Mouse (Mus musculus) intestine, embryonic 15.5 days (tissue): ENCODE results near the gene Fchsd2. TPM values are rescaled to one million over a fixed set of nuclear protein-coding genes. Genes with fewer than 3 reads are reported as not detected.

Experiments used
- ATAC-seq: fragments of 200-750 bp; cut with Nextera tagmentation; 2 replicates; pipeline ENCODE4 v1.8.0; 2017; ENCODE audit warnings: moderate TSS enrichment, moderate library complexity
- H3K27ac ChIP-seq: fragments of 300-500 bp; sonication (generic); 2 replicates; pipeline ENCODE4 v1.5.1; 2015; ENCODE audit warnings: mild to moderate bottlenecking, inconsistent platforms
- H3K27me3 ChIP-seq: fragments of 300-500 bp; sonication (generic); replicated peaks from 2 replicates; pipeline ENCODE4 v1.6.1; 2015; ENCODE audit warnings: inconsistent platforms
- H3K36me3 ChIP-seq: fragments of 300-500 bp; sonication (generic); 2 replicates; pipeline ENCODE4 v1.6.1; 2015; ENCODE audit warnings: inconsistent platforms
- H3K4me1 ChIP-seq: fragments of 300-500 bp; sonication (generic); replicated peaks from 2 replicates; pipeline ENCODE4 v1.6.1; 2015; ENCODE audit warnings: inconsistent platforms
- H3K4me2 ChIP-seq: fragments of 300-500 bp; sonication (generic); replicated peaks from 2 replicates; pipeline ENCODE4 v1.6.1; 2015; ENCODE audit warnings: mild to moderate bottlenecking, inconsistent platforms
- H3K4me3 ChIP-seq: fragments of 300-500 bp; sonication (generic); replicated peaks from 2 replicates; pipeline ENCODE4 v1.5.1; 2015; ENCODE audit warnings: inconsistent platforms
- H3K9ac ChIP-seq: fragments of 300-500 bp; sonication (generic); 2 replicates; pipeline ENCODE4 v1.6.1; 2015; ENCODE audit warnings: inconsistent platforms
- H3K9me3 ChIP-seq: fragments of 300-500 bp; sonication (generic); 2 replicates; pipeline ENCODE4 v1.6.1; 2016; ENCODE audit warnings: inconsistent platforms
- WGBS: fragments of 180-500 bp; shearing (Covaris S2); methylation state at CpG from one replicate; pipeline ENCODE4 v1.1.7; 2015; 5-methylcytosine and 5-hydroxymethylcytosine counted together
- polyA plus RNA-seq: library from polyadenylated mRNA; unstranded; fragments of >200 nt; fragmentation: Nextera tagmentation; extraction: Ambion mirVana; gene quantifications from 2 replicates; pipeline ENCODE4 v1.2.1, GENCODE M21; 2015

Fchsd2 gene
- polyA plus RNA-seq, 1 experiment from 2014 or later, result 20.3 TPM

- ATAC-seq, result peak; percentile 78
- Histone ChIP-seq H3K27ac (peak overlapping the region; percentile 56), H3K36me3 (no peaks in the 10 kb centered on the region), H3K27me3 (no peaks in the 10 kb centered on the region), H3K4me2 (no peak overlapping the region), H3K4me3 (no peak overlapping the region), H3K4me1 (0 out of 2 replicates have a peak, but pooled peaks cover 22% of the 10 kb centered on the region), H3K9ac (no peak overlapping the region), H3K9me3 (no peaks in the 10 kb centered on the region)
- WGBS, result 55% methylated on average over 4 of the region's 4 CpGs
These were observed 7.7 kb upstream of the Fchsd2 start for GRCm38 (mm10) chr7:101084816-101085456.

DNA sequence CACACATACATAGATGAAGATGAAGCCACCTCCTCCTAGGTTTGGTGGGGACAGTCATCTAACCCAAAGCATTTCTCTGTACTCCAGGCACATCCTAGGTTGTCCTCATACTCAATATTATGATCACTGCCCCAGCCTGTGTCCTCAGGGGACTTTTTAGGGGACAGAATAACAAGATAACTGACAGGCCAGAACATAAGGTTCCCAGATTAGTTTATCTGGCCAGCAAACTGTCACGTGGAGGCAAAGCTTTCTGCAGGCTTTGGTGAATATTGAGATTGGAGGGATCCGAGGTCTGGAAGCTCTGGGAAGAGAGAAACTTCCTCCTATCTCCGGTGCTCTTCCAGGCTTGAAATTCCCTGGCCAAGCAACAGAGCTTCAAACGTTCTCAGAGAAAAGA, 6.9 kb upstream of the Fchsd2 start:
- ATAC-seq, result no peak
- no peak overlapping the region for H3K4me2 ChIP-seq
- WGBS, result 52% methylated on average over 4 of the region's 4 CpGs
- 0 out of 2 replicates have a peak, but pooled peaks cover 22% of the 10 kb centered on the region for H3K4me1 ChIP-seq
- H3K9ac ChIP-seq, result no peak overlapping the region
- H3K36me3 ChIP-seq, result no peaks in the 10 kb centered on the region
- no peaks in the 10 kb centered on the region for H3K9me3 ChIP-seq
- H3K27me3 ChIP-seq, result no peaks in the 10 kb centered on the region
- H3K27ac ChIP-seq, result peak overlapping the region; percentile 44; the same call in 1 of the 2 replicates
- no peak overlapping the region for H3K4me3 ChIP-seq

GRCm38 (mm10) chr7:101088687-101089086, 4.0 kb upstream of the Fchsd2 start:
- 68% methylated on average over 4 of the region's 4 CpGs for WGBS
- Histone ChIP-seq H3K36me3 (no peaks in the 10 kb centered on the region), H3K9me3 (no peaks in the 10 kb centered on the region), H3K9ac (no peak overlapping the region), H3K27ac (no peak overlapping the region), H3K4me1 (0 out of 2 replicates have a peak, but pooled peaks cover 21% of the 10 kb centered on the region), H3K4me3 (no peak overlapping the region), H3K27me3 (no peaks in the 10 kb centered on the region), H3K4me2 (no peak overlapping the region)
- no peak for ATAC-seq

GRCm38 (mm10) chr7:101089242-101089641, 3.4 kb upstream of the Fchsd2 start:
- H3K4me3 ChIP-seq, result no peak overlapping the region
- H3K27me3 ChIP-seq, result no peaks in the 10 kb centered on the region
- H3K9ac ChIP-seq, result no peak overlapping the region
- H3K4me1 ChIP-seq, result 0 out of 2 replicates have a peak, but pooled peaks cover 21% of the 10 kb centered on the region
- ATAC-seq, result no peak
- no peak overlapping the region for H3K4me2 ChIP-seq
- no peak overlapping the region for H3K27ac ChIP-seq
- no peaks in the 10 kb centered on the region for H3K36me3 ChIP-seq
- no peaks in the 10 kb centered on the region for H3K9me3 ChIP-seq
- WGBS, result 57% methylated on average over 3 of the region's 3 CpGs

DNA sequence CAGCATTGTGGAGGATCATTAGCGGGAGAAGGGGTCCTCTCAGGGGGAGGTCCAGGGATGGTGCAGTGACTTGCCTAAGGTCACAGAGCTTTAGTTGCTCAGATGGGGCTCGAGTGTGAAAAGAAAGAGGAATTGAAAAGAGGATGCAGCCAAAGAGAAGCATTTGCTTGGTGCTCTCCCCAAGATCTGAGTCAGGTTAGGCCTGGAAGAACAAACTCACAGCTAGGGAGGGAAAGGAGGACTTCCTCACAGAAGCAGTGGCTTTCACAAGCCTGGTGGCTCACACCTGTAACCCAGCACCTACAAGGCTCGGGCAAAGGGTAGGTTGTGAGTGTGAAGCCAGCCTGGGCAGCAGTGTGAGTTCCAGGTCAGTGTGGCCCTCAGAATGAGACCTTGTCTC, 568 bp downstream of the Fchsd2 start:
- no peaks in the 10 kb centered on the region for H3K9me3 ChIP-seq
- no peak overlapping the region for H3K4me3 ChIP-seq
- no peak overlapping the region for H3K4me2 ChIP-seq
- no peak overlapping the region for H3K27ac ChIP-seq
- H3K4me1 ChIP-seq, result 0 out of 2 replicates have a peak, but pooled peaks cover 8% of the 10 kb centered on the region
- ATAC-seq, result no peak
- no peak overlapping the region for H3K9ac ChIP-seq
- H3K36me3 ChIP-seq, result no peaks in the 10 kb centered on the region
- no peaks in the 10 kb centered on the region for H3K27me3 ChIP-seq
- WGBS, result 63% methylated on average over 3 of the region's 3 CpGs

DNA sequence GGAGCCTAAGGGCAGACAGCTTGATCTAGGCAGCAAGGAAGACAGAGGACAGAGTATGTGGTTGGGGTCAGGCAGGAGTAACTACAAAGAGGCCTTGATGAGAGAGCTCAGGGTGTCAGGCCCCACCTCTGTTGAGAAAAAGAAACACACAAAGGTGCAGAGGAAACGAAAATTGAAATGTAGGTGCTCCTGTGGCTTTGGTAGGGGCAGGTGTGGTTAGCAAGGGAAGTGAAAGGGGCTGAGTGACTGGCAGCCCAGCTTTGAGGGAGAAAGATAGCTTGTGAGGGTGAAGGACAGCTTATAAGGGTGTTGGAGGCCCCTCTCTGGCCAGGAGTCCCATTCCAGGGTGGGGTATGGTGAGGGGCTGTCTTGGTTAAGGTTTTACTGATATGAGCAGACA, 2.1 kb downstream of the Fchsd2 start:
- Histone ChIP-seq H3K4me3 (no peak overlapping the region), H3K4me2 (no peak overlapping the region), H3K4me1 (0 out of 2 replicates have a peak, but pooled peaks cover 2% of the 10 kb centered on the region), H3K27ac (no peak overlapping the region), H3K27me3 (no peaks in the 10 kb centered on the region), H3K36me3 (no peaks in the 10 kb centered on the region), H3K9ac (no peak overlapping the region), H3K9me3 (no peaks in the 10 kb centered on the region)
- 66% methylated on average over 1 of the region's 1 CpGs for WGBS
- ATAC-seq, result no peak

- ATAC-seq, result no peak
- Histone ChIP-seq H3K27me3 (no peaks in the 10 kb centered on the region), H3K4me3 (no peak overlapping the region), H3K4me2 (no peak overlapping the region), H3K4me1 (0 out of 2 replicates have a peak, but pooled peaks cover 2% of the 10 kb centered on the region), H3K9ac (no peak overlapping the region), H3K9me3 (no peaks in the 10 kb centered on the region), H3K36me3 (no peaks in the 10 kb centered on the region), H3K27ac (no peak overlapping the region)
- 86% methylated on average over 5 of the region's 5 CpGs for WGBS
These were observed 2.9 kb downstream of the Fchsd2 start for GRCm38 (mm10) chr7:101095560-101095959.

DNA sequence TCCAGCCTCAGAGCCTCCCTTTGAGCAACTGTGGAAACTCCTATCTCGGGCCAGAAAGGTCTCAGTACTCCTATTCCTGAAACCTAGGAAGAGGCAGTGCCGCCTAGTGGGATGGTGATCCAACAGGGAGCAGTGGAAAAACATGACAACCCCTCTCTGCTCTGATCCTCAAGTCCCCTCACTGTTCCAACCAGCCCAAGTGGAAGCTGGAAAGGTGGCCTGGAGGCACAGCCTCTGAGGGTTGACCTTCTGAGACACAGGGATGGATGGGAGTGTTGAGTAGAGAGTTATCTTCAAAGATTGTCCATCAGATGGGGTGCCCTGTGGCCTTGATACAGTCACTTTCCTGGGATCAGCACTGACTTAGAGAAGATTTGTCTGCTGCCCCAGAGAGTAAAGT, 3.9 kb downstream of the Fchsd2 start:
- Histone ChIP-seq H3K27me3 (no peaks in the 10 kb centered on the region), H3K9ac (no peak overlapping the region), H3K36me3 (no peaks in the 10 kb centered on the region), H3K9me3 (no peaks in the 10 kb centered on the region), H3K4me3 (no peak overlapping the region), H3K4me1 (0 out of 2 replicates have a peak, but pooled peaks cover 2% of the 10 kb centered on the region), H3K27ac (no peak overlapping the region), H3K4me2 (no peak overlapping the region)
- 94% methylated on average over 2 of the region's 2 CpGs for WGBS
- no peak for ATAC-seq

DNA sequence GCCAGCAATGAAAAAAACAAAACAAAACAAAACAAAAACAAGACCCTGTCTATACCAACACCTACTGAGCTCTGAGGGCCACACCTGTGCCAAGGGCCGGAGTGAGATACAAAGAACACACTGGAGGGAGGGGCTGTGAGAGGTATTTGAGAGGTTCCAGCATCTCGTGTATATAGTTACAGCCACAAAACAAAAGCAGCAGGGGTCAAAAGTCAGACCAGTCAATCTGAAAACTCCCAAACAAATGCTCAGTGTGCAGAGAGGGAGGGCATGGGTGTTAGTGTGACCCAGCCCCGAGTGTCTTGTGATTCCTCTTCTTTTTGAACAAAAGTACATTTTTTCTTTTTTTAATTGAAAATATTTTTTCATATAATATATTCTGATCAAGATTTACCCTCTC, 4.4 kb downstream of the Fchsd2 start:
- no peak overlapping the region for H3K4me3 ChIP-seq
- no peaks in the 10 kb centered on the region for H3K27me3 ChIP-seq
- WGBS, result 49% methylated on average over 3 of the region's 3 CpGs
- no peaks in the 10 kb centered on the region for H3K36me3 ChIP-seq
- no peaks in the 10 kb centered on the region for H3K9me3 ChIP-seq
- H3K4me1 ChIP-seq, result 0 out of 2 replicates have a peak, but pooled peaks cover 2% of the 10 kb centered on the region
- no peak overlapping the region for H3K9ac ChIP-seq
- no peak overlapping the region for H3K27ac ChIP-seq
- no peak for ATAC-seq
- H3K4me2 ChIP-seq, result no peak overlapping the region

GRCm38 (mm10) chr7:101099981-101100380, 7.3 kb downstream of the Fchsd2 start:
- Histone ChIP-seq H3K4me3 (no peak overlapping the region), H3K36me3 (no peaks in the 10 kb centered on the region), H3K27ac (no peak overlapping the region), H3K4me2 (no peak overlapping the region), H3K4me1 (no peaks in the 10 kb centered on the region), H3K27me3 (no peaks in the 10 kb centered on the region), H3K9me3 (no peaks in the 10 kb centered on the region), H3K9ac (no peak overlapping the region)
- WGBS, result 80% methylated on average over 3 of the region's 3 CpGs
- ATAC-seq, result no peak

- Histone ChIP-seq H3K9ac (no peak overlapping the region), H3K9me3 (no peaks in the 10 kb centered on the region), H3K4me1 (no peaks in the 10 kb centered on the region), H3K4me3 (no peak overlapping the region), H3K36me3 (no peaks in the 10 kb centered on the region), H3K27ac (no peak overlapping the region), H3K4me2 (no peak overlapping the region), H3K27me3 (no peaks in the 10 kb centered on the region)
- WGBS, result 69% methylated on average over 10 of the region's 10 CpGs
- ATAC-seq, result no peak
These were observed 8.6 kb downstream of the Fchsd2 start for GRCm38 (mm10) chr7:101101156-101101691.

DNA sequence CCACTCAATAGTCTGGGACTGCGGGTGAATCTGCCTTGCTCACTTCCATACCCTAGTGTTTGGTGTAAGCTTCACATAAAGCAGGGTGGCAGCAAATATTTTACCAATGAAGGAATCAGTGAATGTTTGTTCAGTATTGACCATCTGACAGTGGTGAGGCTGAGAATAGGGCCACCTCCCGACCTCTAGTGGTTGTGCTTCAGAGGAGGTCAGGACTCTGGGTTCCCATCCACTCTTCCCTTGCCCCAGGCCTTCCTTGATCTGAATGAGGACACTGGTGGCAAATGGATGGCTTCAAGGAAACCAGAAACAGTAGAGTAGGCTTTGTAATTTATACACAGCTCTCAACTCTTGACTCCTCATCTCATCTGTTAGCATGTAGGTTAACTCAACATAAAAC, 14.0 kb downstream of the Fchsd2 start:
- WGBS, result 51% methylated on average over 2 of the region's 2 CpGs
- no peak overlapping the region for H3K27ac ChIP-seq
- ATAC-seq, result no peak

More for the DNA sequence above, 14.0 kb downstream of the Fchsd2 start:
- Histone ChIP-seq H3K9me3 (no peaks in the 10 kb centered on the region), H3K27me3 (no peaks in the 10 kb centered on the region), H3K9ac (no peak overlapping the region), H3K4me2 (no peak overlapping the region), H3K4me3 (no peak overlapping the region), H3K4me1 (peaks cover 8% of the 10 kb centered on the region), H3K36me3 (no peaks in the 10 kb centered on the region; the same call in 1 of the 2 replicates)
